Mouse (Mus musculus) layer of hippocampus, adult 9-11 months (tissue): Measurements from ENCODE around the gene E130208F15Rik.
A peak's percentile ranks its signal among the peaks of the same experiment; 100 is the strongest.

Experiments
- DNase-seq: peaks from one replicate; pipeline ENCODE4 v3.0.0; 2022

E130208F15Rik gene

GRCm38 (mm10) chr7:30321539-30322284 is at the start of gene E130208F15Rik:
Gene E130208F15Rik (plus strand): TSS chr7:30321740.
- peak; percentile 79 for DNase-seq

GRCm38 (mm10) chr7:30274383-30274782 is 47.2 kb upstream of the E130208F15Rik start:
- DNase-seq: no peak

GRCm38 (mm10) chr7:30278911-30279310 is 42.6 kb upstream of the E130208F15Rik start:
- no peak for DNase-seq

GRCm38 (mm10) chr7:30279536-30279935 is 42.0 kb upstream of the E130208F15Rik start:
- no peak for DNase-seq

- peak; percentile 92 for DNase-seq
These were observed 41.4 kb upstream of the E130208F15Rik start, which contains the start of the genes Thap8 and Wdr62 for GRCm38 (mm10) chr7:30279951-30280669. Gene Thap8 (plus strand): TSS chr7:30280094. Gene Wdr62 (minus strand): TSS chr7:30280419.

GRCm38 (mm10) chr7:30280670-30281138 is 40.8 kb upstream of the E130208F15Rik start:
- DNase-seq: peak; percentile 92

GRCm38 (mm10) chr7:30281522-30281921 is 40.0 kb upstream of the E130208F15Rik start:
- DNase-seq: no peak

GRCm38 (mm10) chr7:30282740-30283139 is 38.8 kb upstream of the E130208F15Rik start:
- peak; percentile 66 for DNase-seq

- no peak for DNase-seq
These were observed 34.7 kb upstream of the E130208F15Rik start for GRCm38 (mm10) chr7:30286701-30287410.

GRCm38 (mm10) chr7:30288046-30288445 is 33.5 kb upstream of the E130208F15Rik start:
- no peak for DNase-seq

GRCm38 (mm10) chr7:30289071-30289713 is 32.3 kb upstream of the E130208F15Rik start:
- DNase-seq: no peak

- DNase-seq: peak; percentile 77
These were observed 31.7 kb upstream of the E130208F15Rik start for GRCm38 (mm10) chr7:30289714-30290399.

- DNase-seq: peak; percentile 89
These were observed 30.1 kb upstream of the E130208F15Rik start, which contains the start of gene Clip3 for GRCm38 (mm10) chr7:30291215-30292131. Gene Clip3 (plus strand): TSS chr7:30291728.

- DNase-seq: no peak
These were observed 27.7 kb upstream of the E130208F15Rik start for GRCm38 (mm10) chr7:30293795-30294194.

- DNase-seq: no peak
These were observed 27.2 kb upstream of the E130208F15Rik start for GRCm38 (mm10) chr7:30294296-30294695.

- peak; percentile 70 for DNase-seq
These were observed 26.4 kb upstream of the E130208F15Rik start for GRCm38 (mm10) chr7:30295103-30295502.

- no peak for DNase-seq
These were observed 24.7 kb upstream of the E130208F15Rik start for GRCm38 (mm10) chr7:30296816-30297215.

GRCm38 (mm10) chr7:30297266-30297665 is 24.3 kb upstream of the E130208F15Rik start:
- DNase-seq: no peak

GRCm38 (mm10) chr7:30300914-30301313 is 20.6 kb upstream of the E130208F15Rik start:
- no peak for DNase-seq

- DNase-seq: no peak
These were observed 15.3 kb upstream of the E130208F15Rik start for GRCm38 (mm10) chr7:30306083-30306779.
